Mouse (Mus musculus) left cerebral cortex, adult 11 months (tissue): ENCODE measurements around the gene Gm20388.
A peak's percentile ranks its signal among the peaks of the same experiment; 100 is the strongest.

Experiments used
- DNase-seq: peaks from one replicate; pipeline ENCODE4 v3.0.0; 2022; ENCODE audit warnings: low spot score

The Gm20388 gene

DNA sequence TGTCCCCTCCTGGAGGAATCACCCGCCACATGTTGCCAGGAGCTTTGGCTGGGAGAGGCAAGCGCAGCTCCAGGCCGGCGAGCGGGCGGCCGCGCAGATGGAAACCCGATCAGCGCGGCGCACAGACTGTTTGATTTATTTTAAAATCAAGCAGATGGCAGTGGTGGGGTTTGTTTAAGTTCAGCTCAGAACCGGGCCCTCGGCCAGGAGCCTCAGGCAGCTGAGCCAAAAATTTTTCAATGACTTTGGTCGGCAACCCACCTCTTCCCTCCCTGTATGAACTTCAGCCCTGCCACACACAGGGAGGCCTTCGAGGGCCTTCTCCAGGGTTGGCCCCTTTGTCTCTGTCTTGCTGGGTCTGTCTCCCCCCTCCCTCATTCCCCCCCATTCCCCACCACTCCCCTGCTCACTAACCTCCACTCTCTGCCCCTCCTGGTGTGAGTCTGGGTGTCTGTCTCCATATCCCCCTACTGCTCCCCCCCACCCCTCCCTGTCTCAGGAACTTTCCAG is 354.4 kb downstream of the Gm20388 start:
- DNase-seq, result peak; percentile 67

DNA sequence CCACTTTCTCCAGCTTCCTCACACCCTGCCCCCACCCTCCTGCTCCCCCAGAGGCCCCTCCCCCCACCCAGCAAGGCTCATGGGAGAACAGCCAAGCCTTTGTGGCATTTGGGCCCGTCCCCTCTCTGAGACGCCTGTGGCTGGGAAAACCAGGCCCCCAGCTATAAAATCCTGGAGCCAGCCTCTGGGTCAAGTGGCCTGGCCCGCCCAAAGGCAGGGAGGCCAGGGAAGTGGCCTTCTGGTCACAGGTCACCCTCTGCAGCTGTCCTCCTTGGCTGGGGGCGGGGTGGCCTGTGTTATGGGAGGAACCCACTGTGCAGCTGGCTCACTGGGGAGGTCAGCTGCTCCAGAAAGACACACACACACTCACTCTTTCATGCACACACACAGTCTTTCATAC is 354.8 kb downstream of the Gm20388 start:
- DNase-seq, result no peak

GRCm38 (mm10) chr8:120268541-120268980 is 357.9 kb downstream of the Gm20388 start:
- no peak for DNase-seq

- no peak for DNase-seq
Measured at GRCm38 (mm10) chr8:120270449-120270848, 359.8 kb downstream of the Gm20388 start.

DNA sequence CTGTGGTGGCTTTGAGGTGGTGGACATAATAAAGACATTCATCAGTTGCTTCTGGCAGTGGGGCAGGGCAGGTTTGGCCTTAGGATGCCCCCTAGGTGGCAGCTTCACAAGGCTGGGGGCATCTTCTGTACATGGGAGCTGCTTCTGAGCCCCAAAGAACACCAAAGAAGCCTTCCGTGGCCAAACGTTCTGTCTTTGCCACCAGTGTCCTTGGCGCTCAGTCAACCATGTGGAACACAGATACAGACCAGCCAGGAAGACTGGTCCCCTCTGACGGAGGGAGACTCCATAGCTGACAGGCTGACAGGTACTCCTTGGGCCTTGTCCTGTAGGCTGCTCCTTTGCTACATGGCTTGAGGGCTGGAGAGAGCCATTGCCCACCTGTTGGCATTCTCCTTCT is 362.8 kb downstream of the Gm20388 start:
- no peak for DNase-seq

DNA sequence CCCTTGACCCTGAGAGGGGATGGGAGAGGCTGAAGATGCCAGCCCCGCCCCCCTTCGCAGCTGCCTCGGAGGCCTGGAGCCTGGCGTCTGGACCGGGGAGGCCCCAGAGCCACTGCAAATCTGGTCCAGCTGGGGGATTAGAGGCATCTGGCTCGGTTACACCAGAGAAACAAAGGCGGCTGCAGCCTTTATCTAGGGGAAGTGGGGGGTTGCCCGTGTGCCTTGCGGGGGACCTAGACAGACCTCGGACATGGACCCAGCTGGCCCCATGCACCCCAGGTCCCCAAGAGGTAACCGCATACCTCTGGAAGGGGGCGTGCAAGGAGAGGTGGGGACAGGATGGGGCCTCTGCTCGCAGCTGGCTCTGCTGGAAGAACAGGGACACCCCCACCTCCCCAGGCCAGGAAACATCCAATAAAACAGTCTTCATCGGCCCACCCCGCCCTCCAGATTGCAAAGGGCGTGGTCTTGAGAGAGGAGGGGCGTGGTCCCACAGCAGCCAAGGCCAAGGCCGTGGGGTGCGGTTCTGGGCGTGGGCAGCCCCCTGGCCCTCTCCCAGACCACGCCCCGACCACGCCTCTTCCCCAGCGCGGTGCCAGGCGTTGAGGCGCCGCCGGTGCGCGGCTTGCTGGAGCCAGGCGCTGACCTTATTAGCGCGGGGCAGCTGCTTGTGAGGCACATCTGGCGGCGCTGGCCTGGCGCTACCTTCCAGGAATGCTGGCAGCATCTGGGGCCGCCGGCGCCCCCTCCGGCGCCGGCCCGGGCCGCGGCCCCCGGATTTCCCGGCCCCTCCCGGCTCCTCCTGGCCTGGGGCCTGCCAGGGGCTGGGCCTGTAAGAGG is 365.6 kb downstream of the Gm20388 start:
- no peak for DNase-seq

DNA sequence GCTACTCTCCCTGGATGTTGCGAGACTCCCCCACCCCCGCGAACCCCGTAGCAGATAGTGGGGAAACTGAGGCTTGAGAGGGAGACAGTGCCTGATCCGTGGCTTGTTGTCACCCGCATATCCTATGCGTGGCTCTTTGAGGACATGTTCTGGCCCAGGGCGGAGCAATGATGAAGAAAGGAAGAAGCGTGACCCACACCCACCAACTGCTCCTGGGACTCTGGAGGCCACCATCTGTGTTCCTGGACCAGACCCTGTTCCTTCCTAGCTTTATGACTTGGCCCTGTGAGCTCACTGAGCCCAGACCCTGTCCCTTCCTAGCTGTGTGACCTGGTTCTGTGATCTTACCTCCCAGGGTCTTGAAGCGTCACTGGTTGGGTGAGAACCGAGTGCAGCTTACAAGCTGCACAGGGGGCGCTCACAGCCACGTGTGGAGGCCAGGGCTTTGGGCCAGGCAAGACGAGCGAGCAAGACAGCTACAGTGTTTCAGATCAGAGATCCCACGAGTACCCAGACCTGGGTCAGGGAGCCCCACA is 366.3 kb downstream of the Gm20388 start:
- no peak for DNase-seq

- DNase-seq, result no peak
Measured at GRCm38 (mm10) chr8:120278009-120278408, 367.4 kb downstream of the Gm20388 start.

DNA sequence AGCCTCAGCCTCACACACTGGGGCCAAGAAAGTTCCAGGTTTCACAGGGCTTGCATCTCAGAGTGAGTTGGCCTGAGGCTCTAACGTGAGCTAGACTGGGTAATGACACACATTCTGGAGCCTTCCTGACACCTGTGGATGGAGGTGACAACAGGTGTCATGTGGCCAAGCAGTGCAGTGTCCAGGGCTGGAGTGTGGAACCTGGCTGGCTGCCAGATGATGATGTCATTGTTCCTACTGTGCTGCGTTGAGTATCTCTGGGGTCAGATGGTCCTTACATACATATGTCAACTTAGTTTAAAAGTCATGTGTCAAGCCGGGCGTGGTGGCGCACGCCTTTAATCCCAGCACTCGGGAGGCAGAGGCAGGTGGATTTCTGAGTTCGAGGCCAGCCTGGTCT is 368.8 kb downstream of the Gm20388 start:
- no peak for DNase-seq

DNA sequence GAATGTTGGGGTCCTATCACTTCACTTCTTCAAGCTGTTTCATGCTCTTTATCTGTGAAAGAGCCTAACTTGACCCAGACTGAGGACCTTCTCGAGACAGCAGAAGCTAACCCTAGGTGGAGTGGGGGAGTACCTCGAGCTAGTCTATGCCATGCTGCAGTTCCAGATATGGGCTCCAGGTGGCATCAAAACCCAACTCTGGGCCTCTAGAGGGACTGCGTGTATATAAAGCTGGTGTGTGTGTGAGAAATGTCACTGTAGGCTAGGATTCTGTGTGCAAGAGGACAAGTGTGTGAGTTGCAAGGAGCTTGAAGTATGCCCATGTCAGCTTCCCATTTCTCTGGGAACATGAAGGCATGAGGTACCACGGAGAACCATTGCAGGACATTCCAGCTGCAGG is 370.8 kb downstream of the Gm20388 start:
- peak; percentile 73 for DNase-seq

- no peak for DNase-seq
Measured at GRCm38 (mm10) chr8:120282465-120282864, 371.8 kb downstream of the Gm20388 start.

- DNase-seq, result no peak
Measured at GRCm38 (mm10) chr8:120284265-120284664, 373.6 kb downstream of the Gm20388 start.

DNA sequence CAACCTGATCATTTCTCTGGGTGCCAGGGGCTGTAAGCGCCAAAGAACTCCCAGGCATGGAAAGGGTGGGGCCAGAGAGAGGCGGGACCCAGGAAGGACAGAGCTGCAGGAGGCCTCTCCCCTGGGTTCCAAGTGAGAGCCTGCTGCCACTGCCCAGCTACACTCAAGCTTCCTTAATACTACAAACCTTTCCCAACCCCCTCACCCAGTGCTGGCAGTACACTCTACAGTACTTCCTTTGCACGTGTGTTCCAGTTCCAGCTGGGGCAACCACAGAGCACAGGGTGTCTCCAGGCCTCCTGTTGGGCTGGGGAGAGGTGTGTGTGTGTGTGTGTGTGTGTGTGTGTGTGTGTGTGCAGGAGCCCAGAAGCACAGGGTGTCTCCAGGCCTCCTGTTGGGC is 374.4 kb downstream of the Gm20388 start:
- no peak for DNase-seq

DNA sequence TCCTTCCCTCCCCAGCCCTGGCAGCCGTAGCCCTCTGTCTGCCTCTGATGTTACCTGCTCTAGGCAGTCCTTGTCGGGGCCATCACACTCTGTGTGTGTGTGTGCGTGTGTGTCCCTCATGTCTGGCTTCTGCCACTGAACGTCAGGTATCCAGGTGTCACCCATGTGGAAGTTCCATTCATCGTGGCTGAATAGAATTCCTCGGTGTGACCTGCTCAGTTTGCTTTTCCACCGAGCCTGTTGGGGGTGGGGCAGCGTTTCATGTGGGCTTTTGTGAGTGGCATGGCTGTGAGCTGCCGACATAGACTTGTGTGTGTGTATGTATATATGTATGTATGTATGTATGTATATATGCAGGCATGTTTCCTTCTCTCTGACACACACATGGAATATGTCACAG is 375.2 kb downstream of the Gm20388 start:
- no peak for DNase-seq

DNA sequence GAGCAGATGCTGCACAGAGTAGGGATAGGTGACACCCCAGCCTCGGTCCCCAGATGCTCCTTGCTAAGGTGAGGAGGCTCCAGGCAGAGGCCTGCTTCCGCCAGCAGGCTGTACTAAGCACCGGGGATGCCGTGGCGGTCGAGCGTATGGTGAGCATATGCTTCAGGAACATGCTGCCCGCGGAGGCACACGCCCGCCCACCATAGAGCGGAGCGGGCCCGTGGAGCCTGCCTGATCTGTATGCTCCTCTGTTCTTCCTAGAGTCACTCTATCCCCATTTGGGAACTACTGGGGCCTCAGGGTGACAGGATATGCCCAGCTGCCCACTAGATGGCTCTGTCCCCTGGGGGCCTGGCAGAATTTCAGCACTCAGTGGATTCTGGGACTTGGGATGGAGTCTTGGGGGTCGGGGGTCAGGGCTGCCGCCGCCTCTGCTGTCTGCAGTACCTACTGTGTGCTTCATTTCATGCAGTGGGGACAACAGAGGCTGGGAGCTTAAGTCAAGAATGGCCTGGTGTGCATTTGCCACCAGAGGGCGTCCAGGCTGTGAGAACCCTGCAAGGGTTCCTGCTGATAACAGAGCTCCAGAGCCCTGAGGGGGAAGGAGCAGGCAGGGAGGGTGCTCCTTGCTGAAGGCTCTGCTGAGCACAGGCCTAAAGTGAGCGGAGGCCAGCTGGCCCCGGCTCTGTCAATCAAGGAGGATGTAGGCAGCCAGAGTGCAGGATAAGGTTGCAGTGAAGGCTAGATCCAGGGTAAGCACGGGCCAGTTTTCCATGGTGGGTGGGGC is 377.7 kb downstream of the Gm20388 start:
- peak; percentile 62 for DNase-seq

DNA sequence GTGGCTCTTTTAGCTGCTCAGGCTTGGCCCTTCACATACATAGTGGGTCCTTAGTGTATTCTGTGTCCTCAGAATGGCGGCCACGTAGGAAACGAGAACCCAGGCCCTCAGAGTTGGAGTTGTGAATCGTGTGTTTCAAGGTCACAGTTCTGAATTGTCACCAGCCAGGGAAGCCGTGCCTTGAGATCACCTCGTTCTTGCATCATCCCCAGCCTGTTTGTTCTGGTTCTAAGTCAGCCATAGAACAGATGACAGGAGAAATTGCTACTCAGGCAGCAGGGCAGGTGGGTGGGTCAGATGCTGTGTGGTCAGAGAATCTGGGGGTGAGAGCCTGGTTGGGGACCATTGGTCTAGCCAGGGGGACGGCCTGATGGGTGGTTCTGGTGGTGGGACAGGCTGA is 378.6 kb downstream of the Gm20388 start:
- no peak for DNase-seq

- no peak for DNase-seq
Measured at GRCm38 (mm10) chr8:120289698-120290181, 379.1 kb downstream of the Gm20388 start.

GRCm38 (mm10) chr8:120290614-120291013 is 380.0 kb downstream of the Gm20388 start:
- no peak for DNase-seq

DNA sequence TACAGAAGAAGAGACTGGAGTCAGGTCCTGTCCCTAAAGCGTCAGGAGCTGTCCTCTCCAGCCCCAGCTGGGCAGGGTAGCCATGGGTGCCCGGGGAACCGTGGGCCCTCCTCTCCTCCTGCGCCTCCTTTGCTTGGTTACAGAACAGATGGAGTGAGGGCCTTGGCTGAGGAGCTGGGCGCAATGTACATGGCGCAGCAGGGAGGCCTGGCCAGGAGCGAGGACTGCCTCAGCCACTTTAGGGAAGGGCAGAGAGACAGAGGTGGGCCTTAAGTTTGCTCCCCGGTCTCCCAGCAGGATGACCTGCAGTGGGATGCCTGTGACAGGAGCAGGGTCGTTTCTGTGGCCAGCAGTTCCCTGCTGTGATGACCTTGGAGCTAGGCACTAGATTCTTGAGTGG is 381.0 kb downstream of the Gm20388 start:
- DNase-seq, result no peak

- DNase-seq, result peak; percentile 72
Measured at GRCm38 (mm10) chr8:120292316-120293107, 381.9 kb downstream of the Gm20388 start.

GRCm38 (mm10) chr8:120293421-120294357 is 383.0 kb downstream of the Gm20388 start:
- no peak for DNase-seq
